Mouse (Mus musculus): ENCODE measurements around the gene Gtf2b. TPM values are rescaled to one million over a fixed set of nuclear protein-coding genes. Genes with fewer than 3 reads are reported as not detected.

Gene Gtf2b
- polyA plus RNA-seq, 1 experiment from 2014 or later: 69.7 TPM

GRCm38 (mm10) chr3:142758593-142758992 lies 6.3 kb upstream of the Gtf2b start:
- H3K36me3 ChIP-seq: no peaks in the 10 kb centered on the region
- WGBS: 84% methylated on average over 7 of the region's 7 CpGs
- no peaks in the 10 kb centered on the region for H3K27me3 ChIP-seq (replicated peaks)
- H3K4me3 ChIP-seq (replicated peaks): no peak overlapping the region
- ATAC-seq: no peak
- H3K9me3 ChIP-seq: no peaks in the 10 kb centered on the region
- no peak overlapping the region for H3K9ac ChIP-seq
- H3K4me2 ChIP-seq (replicated peaks): no peak overlapping the region
- no peaks in the 10 kb centered on the region for H3K4me1 ChIP-seq (replicated peaks)
- no peak overlapping the region for H3K27ac ChIP-seq

GRCm38 (mm10) chr3:142760356-142760755 lies 4.5 kb upstream of the Gtf2b start:
- H3K4me1 ChIP-seq (replicated peaks): no peaks in the 10 kb centered on the region
- H3K9ac ChIP-seq: no peak overlapping the region
- H3K36me3 ChIP-seq: no peaks in the 10 kb centered on the region
- ATAC-seq: no peak
- no peak overlapping the region for H3K4me2 ChIP-seq (replicated peaks)
- H3K4me3 ChIP-seq (replicated peaks): no peak overlapping the region
- no peak overlapping the region for H3K27ac ChIP-seq
- no peaks in the 10 kb centered on the region for H3K9me3 ChIP-seq
- WGBS: 70% methylated on average over 6 of the region's 6 CpGs
- H3K27me3 ChIP-seq (replicated peaks): no peaks in the 10 kb centered on the region

GRCm38 (mm10) chr3:142765778-142766165 lies 927 bp downstream of the Gtf2b start:
- H3K27me3 ChIP-seq (replicated peaks): no peaks in the 10 kb centered on the region
- no peaks in the 10 kb centered on the region for H3K9me3 ChIP-seq
- H3K4me1 ChIP-seq (replicated peaks): 0 out of 2 replicates have a peak, but pooled peaks cover 2% of the 10 kb centered on the region
- WGBS: 9% methylated on average over 10 of the region's 10 CpGs
- ATAC-seq: no peak
- peak overlapping the region; percentile 72 for H3K4me3 ChIP-seq (replicated peaks)
- peak overlapping the region; percentile 61 for H3K4me2 ChIP-seq (replicated peaks)
- peak overlapping the region; percentile 89 for H3K9ac ChIP-seq
- no peak overlapping the region for H3K27ac ChIP-seq
- H3K36me3 ChIP-seq: no peaks in the 10 kb centered on the region

- no peak for ATAC-seq
- no peak overlapping the region for H3K9ac ChIP-seq
- WGBS: 96% methylated on average over 6 of the region's 6 CpGs
- no peak overlapping the region for H3K4me2 ChIP-seq (replicated peaks)
- 0 out of 2 replicates have a peak, but pooled peaks cover 6% of the 10 kb centered on the region for H3K4me1 ChIP-seq (replicated peaks)
- H3K27ac ChIP-seq: no peak overlapping the region
- 0 out of 2 replicates have a peak, but pooled peaks cover 6% of the 10 kb centered on the region for H3K36me3 ChIP-seq
- no peak overlapping the region for H3K4me3 ChIP-seq (replicated peaks)
- H3K9me3 ChIP-seq: no peaks in the 10 kb centered on the region
- H3K27me3 ChIP-seq (replicated peaks): no peaks in the 10 kb centered on the region
Observed at GRCm38 (mm10) chr3:142768498-142768897, 3.7 kb downstream of the Gtf2b start.

- 0 out of 2 replicates have a peak, but pooled peaks cover 6% of the 10 kb centered on the region for H3K36me3 ChIP-seq
- no peaks in the 10 kb centered on the region for H3K27me3 ChIP-seq (replicated peaks)
- H3K4me2 ChIP-seq (replicated peaks): no peak overlapping the region
- ATAC-seq: peak; percentile 46
- WGBS: 35% methylated on average over 1 of the region's 1 CpGs
- no peak overlapping the region for H3K4me3 ChIP-seq (replicated peaks)
- H3K9ac ChIP-seq: no peak overlapping the region
- H3K9me3 ChIP-seq: no peaks in the 10 kb centered on the region
- H3K27ac ChIP-seq: no peak overlapping the region
- 0 out of 2 replicates have a peak, but pooled peaks cover 7% of the 10 kb centered on the region for H3K4me1 ChIP-seq (replicated peaks)
Observed at GRCm38 (mm10) chr3:142770518-142770917, 5.7 kb downstream of the Gtf2b start.

- H3K4me2 ChIP-seq (replicated peaks): no peak overlapping the region
- H3K9ac ChIP-seq: no peak overlapping the region
- 0 out of 2 replicates have a peak, but pooled peaks cover 5% of the 10 kb centered on the region for H3K4me1 ChIP-seq (replicated peaks)
- WGBS: 64% methylated on average over 4 of the region's 4 CpGs
- no peaks in the 10 kb centered on the region for H3K9me3 ChIP-seq
- no peak overlapping the region for H3K4me3 ChIP-seq (replicated peaks)
- ATAC-seq: peak; percentile 85
- H3K27me3 ChIP-seq (replicated peaks): no peaks in the 10 kb centered on the region
- H3K27ac ChIP-seq: no peak overlapping the region
- 0 out of 2 replicates have a peak, but pooled peaks cover 6% of the 10 kb centered on the region for H3K36me3 ChIP-seq
Observed at GRCm38 (mm10) chr3:142773538-142774191, 8.8 kb downstream of the Gtf2b start.

- Histone ChIP-seq H3K27ac (no peak overlapping the region), H3K9me3 (no peaks in the 10 kb centered on the region), H3K4me1 (replicated peaks) (0 out of 2 replicates have a peak, but pooled peaks cover 5% of the 10 kb centered on the region), H3K9ac (no peak overlapping the region), H3K4me3 (replicated peaks) (no peak overlapping the region), H3K4me2 (replicated peaks) (no peak overlapping the region), H3K27me3 (replicated peaks) (no peaks in the 10 kb centered on the region), H3K36me3 (peaks cover 20% of the 10 kb centered on the region; the same call in 1 of the 2 replicates)
- 72% methylated on average over 3 of the region's 3 CpGs for WGBS
- no peak for ATAC-seq
Observed at GRCm38 (mm10) chr3:142777227-142777626, 12.4 kb downstream of the Gtf2b start.

- WGBS: 83% methylated on average over 2 of the region's 2 CpGs
- peaks cover 8% of the 10 kb centered on the region for H3K36me3 ChIP-seq
- H3K9me3 ChIP-seq: no peaks in the 10 kb centered on the region
- H3K4me1 ChIP-seq (replicated peaks): no peaks in the 10 kb centered on the region
- no peak overlapping the region for H3K4me3 ChIP-seq (replicated peaks)
- H3K9ac ChIP-seq: no peak overlapping the region
- no peak for ATAC-seq
- no peak overlapping the region for H3K27ac ChIP-seq
- H3K4me2 ChIP-seq (replicated peaks): no peak overlapping the region
- H3K27me3 ChIP-seq (replicated peaks): no peaks in the 10 kb centered on the region
Observed at GRCm38 (mm10) chr3:142786423-142787072, 21.7 kb downstream of the Gtf2b start.

GRCm38 (mm10) chr3:142795587-142795986 lies 30.7 kb downstream of the Gtf2b start:
- H3K4me3 ChIP-seq (replicated peaks): no peak overlapping the region
- no peaks in the 10 kb centered on the region for H3K4me1 ChIP-seq (replicated peaks)
- WGBS: 91% methylated on average over 3 of the region's 3 CpGs
- H3K36me3 ChIP-seq: peaks cover 6% of the 10 kb centered on the region
- no peaks in the 10 kb centered on the region for H3K9me3 ChIP-seq
- H3K27me3 ChIP-seq (replicated peaks): no peaks in the 10 kb centered on the region
- no peak overlapping the region for H3K27ac ChIP-seq
- H3K4me2 ChIP-seq (replicated peaks): no peak overlapping the region
- H3K9ac ChIP-seq: no peak overlapping the region
- ATAC-seq: no peak

GRCm38 (mm10) chr3:142811582-142811981 lies 46.7 kb downstream of the Gtf2b start:
- H3K9ac ChIP-seq: no peak overlapping the region
- no peak overlapping the region for H3K27ac ChIP-seq
- no peak for ATAC-seq
- no peaks in the 10 kb centered on the region for H3K9me3 ChIP-seq
- no peaks in the 10 kb centered on the region for H3K4me1 ChIP-seq (replicated peaks)
- 90% methylated on average over 3 of the region's 3 CpGs for WGBS
- H3K4me2 ChIP-seq (replicated peaks): no peak overlapping the region
- no peaks in the 10 kb centered on the region for H3K27me3 ChIP-seq (replicated peaks)
- H3K4me3 ChIP-seq (replicated peaks): no peak overlapping the region
- peaks cover 10% of the 10 kb centered on the region for H3K36me3 ChIP-seq

- WGBS: 82% methylated on average over 3 of the region's 3 CpGs
- H3K9me3 ChIP-seq: no peaks in the 10 kb centered on the region
- no peaks in the 10 kb centered on the region for H3K4me1 ChIP-seq (replicated peaks)
- no peak overlapping the region for H3K9ac ChIP-seq
- no peaks in the 10 kb centered on the region for H3K27me3 ChIP-seq (replicated peaks)
- H3K4me2 ChIP-seq (replicated peaks): no peak overlapping the region
- H3K27ac ChIP-seq: no peak overlapping the region
- ATAC-seq: no peak
- no peaks in the 10 kb centered on the region for H3K36me3 ChIP-seq
- no peak overlapping the region for H3K4me3 ChIP-seq (replicated peaks)
Observed at GRCm38 (mm10) chr3:142817506-142817905, 52.7 kb downstream of the Gtf2b start.

- Histone ChIP-seq H3K4me1 (replicated peaks) (no peaks in the 10 kb centered on the region), H3K9ac (no peak overlapping the region), H3K27me3 (replicated peaks) (no peaks in the 10 kb centered on the region), H3K9me3 (no peaks in the 10 kb centered on the region), H3K4me2 (replicated peaks) (no peak overlapping the region), H3K4me3 (replicated peaks) (no peak overlapping the region), H3K36me3 (0 out of 2 replicates have a peak, but pooled peaks cover 4% of the 10 kb centered on the region), H3K27ac (no peak overlapping the region)
- WGBS: 76% methylated on average over 1 of the region's 1 CpGs
- ATAC-seq: no peak
Observed at GRCm38 (mm10) chr3:142823606-142824005, 58.8 kb downstream of the Gtf2b start.

All from intestine, embryonic 15.5 days (tissue).